Mouse (Mus musculus): ENCODE results near the gene Atp5d.

DNA sequence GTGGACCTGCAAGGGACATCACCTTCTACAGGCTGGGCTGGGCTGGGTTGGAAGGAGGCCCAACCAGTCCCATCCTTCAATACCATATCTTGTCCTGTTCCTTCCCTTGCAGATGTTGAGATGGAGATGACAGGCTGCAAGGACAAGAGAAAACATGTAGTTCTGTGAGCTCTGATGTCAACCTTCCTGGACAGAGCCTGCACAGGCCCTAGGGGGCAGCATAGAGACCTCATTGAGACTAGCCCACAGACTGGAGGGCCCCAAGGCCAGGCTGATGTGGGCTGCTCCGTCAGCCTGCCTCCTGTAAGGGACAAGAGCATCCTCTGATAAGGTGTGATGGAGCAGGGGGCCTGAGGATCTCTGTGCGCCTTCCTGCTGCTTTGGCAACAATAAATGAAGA, 36.3 kb downstream of the Atp5d start:
- TF ChIP-seq CTCF (IDR thresholded peaks at IDR 0.05) (peak; percentile 64), EP300 (IDR thresholded peaks at IDR 0.05; ENCODE audit: insufficient read depth, low read depth, low read length) (no peak), POLR2A (IDR thresholded peaks at IDR 0.05; ENCODE audit: insufficient read depth, low read depth, low read length) (no peak)
